Mouse (Mus musculus) 3T3-L1 (cell line): ENCODE measurements at regions not wholly inside any gene's neighbourhood (a gene's known extent, or its start where the extent isn't known, plus 50 kb on each side); places are given as distances from the start of the nearest gene placed in this dataset.

Source experiments
- DNase-seq: peaks from one replicate; pipeline ENCODE4 v3.0.0-alpha.2; 2015; ENCODE audit warnings: low read depth, low spot score

DNA sequence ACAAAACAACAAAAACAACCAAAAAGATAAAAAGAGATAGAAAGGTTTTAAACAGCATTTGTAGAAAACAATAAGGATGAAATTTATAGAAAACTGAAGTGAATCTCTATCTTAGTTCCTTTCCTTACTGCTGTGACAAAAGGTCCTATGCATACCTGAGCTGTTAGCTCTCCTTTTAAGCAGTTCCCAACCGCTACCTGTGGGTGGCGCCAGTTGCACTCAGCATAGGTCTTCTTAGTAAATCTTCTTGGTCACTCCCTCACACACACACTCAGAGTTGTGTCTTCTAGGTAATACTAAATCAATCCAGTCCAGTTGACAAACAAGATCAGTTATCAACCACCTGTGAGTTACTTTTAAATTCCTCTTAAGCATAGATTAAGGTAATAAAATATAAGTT lies 355.5 kb upstream of the Prkcq start:
- no peak for DNase-seq

DNA sequence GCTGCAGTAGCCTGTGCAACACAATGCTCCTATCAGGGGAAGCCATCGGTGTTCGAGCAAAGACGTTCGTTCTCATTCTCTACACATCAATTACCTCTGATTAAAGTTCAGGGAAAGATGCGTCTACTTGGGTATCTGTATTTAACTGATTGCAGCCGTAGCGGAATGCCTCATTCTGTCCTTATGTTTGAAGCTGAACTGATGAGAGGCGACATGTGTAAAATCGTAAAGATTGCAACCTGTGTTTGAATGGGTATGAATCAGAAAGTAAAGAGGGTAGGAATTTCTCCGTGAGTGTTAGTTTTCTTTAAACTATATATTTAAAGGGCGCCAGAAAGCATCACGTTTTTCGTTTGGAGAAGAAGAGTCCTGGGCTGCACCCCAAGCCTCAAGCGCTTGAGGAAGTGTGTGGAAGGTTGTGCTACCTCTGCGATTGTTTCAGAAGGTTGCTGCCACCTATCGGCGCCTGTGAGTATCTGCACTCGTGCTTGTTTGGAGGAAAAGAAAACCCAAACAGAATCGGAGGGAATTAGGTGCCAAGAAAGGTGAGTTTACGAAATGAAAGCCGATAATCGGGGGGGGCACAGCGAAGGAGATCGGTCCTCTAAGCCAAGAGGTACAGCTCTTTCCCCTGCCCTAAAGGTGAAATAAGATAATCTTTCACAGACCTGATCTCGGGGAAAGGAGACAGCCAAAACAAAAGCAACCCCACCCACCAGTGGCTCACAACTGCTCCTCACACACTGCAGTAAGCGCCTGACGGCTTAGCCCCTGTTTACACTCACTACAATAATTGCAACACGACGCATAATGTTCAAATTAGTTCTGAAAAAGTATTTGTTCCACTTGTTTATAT lies 346.4 kb upstream of the Prkcq start:
- peak; percentile 68 for DNase-seq

DNA sequence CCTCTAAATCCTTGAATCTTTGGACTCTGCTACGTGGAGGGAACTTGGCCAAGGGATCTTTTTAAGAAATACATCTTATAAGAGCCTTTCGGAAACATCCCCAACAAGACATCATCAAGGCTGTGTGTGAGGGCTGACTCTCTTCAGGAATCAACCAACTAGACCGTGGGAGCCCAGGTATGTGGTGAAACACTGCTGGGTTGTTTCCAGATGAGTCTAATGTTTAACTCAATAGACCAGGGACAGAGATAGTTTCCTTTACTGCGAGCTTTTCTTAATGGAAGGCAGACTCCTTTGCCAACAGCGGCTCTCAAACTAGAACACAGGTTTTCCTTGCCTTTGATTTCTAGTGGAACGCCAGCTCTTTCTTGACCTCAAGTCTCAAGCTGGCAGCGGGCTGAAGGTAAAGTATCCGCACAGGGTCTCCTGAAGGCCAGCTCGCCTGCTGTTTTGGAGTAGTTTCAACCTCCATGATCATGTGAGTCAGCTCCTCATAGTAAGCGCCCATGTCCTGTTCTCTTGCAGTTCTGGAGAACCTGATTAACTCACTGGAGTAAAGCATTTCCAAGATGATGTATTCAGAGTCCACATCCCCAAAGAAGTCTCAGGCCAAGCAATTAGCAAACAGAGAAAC lies 345.7 kb upstream of the Prkcq start:
- DNase-seq: no peak

DNA sequence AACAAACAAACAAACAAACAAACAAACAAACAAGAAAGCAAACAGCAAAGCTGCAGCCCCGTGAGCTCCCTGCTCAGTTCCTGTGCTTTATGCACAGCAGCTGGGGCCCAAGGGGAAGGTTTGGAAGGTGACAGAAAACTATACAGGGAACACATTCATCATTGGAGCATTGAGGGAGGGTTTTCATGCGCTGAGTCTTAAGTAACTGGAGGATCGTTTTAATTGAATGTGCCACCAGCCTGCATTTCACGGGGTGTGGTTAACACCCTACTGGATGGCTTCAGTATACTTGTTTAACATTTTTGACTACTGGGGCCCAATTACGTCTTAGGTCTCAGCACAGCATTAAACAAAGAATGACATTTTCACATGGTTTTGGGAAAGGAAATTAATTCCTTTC lies 331.9 kb upstream of the Prkcq start:
- no peak for DNase-seq

DNA sequence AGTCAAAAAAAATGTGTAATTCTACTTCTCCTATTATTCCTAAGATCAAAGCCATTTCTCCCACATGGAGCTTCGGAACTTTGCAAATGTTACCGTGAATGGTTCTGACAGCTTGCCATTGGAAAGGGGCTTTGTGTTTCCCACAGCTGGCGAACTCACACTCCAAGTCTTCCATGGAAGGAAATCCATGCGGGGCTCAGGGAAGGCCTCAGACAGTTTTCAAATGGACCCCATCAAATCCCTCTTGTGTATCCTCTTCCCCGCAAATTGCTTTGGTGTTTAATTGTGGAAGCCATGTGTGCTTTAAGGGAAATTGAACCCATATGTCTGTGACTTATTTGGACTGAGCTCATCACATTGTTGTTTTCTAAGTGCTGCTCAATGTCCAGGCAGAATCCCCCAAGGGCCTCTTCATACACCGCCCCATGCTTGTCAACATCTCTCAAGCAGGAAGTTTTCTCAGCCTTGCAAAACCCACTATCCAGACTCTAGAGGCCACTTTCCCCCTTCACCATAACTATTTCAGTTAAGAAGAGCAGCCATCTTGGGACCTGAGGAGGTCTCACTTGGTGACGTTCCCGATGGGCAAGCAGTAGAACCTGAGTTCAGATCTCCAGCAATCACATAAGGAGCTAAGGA lies 310.1 kb upstream of the Prkcq start:
- no peak for DNase-seq

DNA sequence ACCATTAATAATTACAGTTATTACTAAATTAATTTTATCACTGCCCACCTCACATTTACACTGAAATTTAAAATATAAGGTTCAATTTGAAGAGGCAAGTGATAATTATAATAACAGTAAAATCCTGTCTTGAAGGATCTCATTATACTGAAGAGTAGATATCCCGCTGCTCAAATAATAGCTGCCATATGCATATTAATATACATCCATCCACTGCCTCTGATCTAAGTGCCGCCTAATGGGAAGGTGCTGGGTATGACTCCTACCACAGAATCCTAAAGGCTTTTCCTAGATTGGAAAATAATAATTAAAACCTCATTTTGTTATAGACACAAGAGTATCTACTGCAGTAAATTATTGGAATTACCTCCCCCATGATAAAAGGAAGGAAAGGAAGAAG lies 307.5 kb upstream of the Prkcq start:
- DNase-seq: no peak

DNA sequence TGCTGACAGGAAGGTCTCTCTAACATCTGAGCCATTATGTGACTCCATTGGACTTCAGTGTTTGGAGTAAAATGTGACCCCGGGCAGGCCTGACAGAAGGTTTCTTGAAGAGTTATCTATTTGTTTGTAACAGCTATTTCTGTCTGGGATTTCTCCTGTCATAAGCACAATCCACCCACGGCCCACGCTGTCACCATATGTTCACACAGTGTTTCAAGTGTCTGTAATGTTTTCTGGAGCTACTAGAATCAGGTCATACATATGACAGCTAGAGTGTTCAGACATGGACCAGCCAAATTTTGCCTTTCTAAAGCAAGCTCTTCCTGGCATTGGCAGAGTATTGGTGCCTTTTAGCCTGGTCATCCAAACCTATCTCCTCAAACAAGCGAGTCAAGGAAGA lies 297.6 kb upstream of the Prkcq start:
- no peak for DNase-seq

DNA sequence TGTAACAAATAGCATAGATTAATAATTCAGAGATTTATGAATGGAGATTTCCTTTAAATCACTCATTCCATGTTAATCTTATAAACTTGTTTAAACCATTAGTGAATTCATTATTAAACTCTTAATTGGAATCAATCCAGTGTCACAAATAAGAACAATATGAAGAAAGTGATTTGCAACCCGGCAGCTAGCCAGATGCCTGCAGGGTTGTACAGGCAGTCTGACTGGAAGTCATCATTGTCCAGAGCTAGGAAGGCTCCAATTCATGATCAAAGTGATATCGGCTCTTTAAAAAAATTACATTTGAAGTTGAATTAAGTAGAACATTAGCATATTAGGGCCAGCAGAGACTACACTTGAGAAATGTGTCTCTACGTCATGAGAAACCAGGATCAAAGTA lies 270.0 kb upstream of the Prkcq start:
- DNase-seq: no peak

DNA sequence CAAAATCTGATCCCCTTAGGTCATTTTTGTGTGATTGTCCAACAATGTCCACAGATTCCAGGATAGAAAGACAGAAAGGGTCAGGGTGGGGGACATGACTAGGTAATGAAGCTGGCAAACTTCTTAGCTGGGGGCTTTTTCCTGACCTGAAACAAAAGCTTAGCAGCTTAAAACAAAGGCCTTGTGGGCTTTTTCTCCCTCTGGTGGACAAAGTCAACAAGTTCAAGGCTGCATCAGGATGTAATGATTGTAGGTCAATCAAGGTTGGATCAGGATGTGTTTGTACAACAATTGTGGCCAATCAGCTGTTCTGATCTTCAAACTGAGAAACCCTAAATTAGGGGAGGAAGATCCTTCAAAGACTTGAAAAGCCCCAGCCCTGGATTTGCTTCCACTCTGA lies 252.0 kb upstream of the Prkcq start:
- DNase-seq: peak; percentile 9

DNA sequence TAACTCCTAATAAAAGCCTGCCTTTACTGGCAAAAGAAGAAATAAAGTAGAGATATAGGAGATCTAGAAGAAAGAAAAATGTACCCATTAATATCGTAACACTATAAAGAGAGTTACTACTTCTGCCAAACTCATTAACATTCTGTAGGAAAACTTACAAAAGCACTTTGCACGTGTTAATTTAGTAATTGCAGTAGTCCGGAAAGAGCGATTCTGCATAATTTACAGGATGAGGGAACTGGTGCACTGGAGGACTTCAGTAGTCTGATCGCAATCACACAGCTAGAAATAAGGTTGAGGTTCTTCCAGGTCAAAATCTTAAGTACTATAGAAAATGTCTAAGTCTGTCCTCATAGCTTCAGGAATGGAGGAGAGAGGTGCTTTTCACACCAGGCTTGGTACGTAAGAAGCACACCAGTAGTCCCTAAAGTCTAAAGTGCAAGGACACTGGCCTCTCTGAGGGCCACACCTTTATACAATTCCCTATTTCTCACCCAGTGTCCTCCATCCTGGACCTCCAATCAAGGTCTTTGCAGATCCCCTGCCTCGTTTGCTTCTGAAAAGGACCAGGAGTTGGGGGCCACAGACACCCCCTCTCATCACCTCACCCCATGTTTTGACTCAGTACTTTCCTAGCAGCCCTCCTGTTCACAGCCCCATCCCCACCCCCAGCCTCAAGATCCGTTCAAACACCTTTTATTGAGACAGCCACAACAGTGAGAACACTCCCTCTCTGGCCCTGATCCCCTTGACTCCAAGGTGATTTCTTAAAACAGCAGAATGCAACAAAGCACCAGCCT lies 251.0 kb upstream of the Prkcq start:
- DNase-seq: no peak

DNA sequence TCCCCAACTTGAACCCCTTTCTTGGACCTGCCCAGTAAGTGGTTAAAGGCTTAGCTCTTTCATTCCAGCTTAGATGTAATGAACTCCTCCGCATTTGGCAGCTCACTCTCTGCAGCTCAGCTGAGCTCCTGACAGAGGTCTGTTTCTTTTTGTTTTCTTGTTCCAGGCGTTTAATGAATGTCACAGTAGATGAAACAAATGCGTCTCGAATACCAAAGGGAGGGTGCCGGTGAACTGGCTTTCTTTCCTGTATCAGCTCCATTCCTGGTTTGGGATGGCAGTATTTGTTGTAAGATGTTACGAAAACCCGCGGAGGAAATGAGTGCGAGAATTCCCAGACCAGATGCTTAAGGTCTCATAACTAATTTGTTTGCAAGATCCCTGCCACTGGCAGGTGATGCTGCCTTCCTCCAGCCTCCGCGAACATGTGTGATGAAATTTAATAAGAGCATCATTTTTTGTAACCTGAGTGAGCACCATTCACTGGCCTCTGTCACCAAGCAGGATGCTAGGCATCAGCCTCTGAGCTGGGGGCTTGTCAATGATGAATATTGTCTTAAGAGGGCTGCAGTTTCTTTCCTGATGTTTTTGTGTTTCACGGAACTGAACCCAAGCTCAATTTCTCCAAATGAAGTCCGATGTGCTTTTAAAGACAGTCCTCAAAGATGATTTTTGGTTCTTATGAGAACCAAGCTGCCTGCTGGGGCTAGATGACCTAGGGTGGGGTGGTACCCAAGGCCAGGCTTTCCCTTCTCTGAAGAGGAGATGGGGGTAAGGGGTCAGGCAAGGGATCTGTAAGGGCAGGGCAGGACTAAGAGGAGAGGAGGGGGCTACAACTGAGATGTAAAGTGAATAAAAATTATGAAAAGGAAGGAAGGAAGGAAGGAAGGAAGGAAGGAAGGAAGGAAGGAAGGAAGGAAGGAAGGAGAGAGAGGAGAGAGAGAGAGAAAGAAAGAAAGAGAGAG lies 250.1 kb upstream of the Prkcq start:
- DNase-seq: no peak

DNA sequence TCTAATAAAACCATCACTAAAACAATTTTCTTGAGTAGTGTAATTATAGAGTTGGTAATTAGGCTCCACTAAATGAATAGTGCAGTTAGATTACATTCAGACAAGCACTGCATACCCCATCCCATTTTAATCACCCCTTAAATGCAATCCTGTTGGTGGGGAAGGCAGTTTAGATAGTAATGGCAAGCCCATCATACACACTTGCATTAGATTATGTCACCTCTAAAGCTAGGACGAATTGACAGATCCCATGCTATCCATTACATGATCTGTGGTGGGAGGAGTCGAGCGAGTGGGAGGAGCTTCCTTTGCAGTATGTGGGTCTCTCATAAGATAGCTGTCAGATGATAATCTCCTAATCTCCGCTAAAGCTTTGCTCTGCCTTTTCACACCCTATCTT lies 247.9 kb upstream of the Prkcq start:
- no peak for DNase-seq

DNA sequence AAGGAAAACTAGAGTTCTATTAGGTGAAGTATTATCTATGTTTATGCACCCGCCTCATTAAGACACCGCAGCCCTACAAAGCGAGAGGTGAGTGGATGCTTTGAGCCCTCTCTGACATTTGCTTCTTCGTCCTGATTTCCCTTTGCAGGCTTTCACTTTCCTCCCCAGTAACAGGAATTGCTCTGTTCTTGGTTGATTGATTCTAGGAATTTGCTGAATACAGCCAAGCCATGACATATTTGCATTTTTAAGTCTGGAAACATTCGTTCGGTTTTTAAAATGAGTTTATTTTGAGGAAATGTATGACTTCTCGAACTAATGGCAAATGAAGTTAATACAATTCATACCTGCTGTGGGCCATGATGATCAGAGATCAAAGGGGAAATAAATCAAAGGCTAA lies 246.5 kb upstream of the Prkcq start:
- no peak for DNase-seq

DNA sequence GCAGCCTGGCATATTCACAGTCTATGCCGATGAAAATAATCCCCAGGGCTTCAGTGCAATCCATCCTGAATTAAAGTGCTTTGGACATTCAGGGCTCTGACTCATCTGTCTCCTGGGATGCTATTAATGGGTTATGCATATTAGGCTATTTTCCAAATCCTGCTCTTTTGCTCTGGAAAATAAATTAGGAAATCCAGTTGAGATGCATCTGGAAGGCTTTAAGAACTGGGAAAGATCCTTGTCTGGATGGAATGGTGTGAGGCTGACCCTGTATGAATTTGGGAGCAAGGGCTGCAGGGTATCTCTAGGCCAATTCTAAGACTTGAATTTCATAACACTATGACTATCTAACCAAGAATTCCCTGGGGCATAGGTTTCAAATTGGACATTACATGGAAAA lies 234.5 kb upstream of the Prkcq start:
- DNase-seq: peak; percentile 1

DNA sequence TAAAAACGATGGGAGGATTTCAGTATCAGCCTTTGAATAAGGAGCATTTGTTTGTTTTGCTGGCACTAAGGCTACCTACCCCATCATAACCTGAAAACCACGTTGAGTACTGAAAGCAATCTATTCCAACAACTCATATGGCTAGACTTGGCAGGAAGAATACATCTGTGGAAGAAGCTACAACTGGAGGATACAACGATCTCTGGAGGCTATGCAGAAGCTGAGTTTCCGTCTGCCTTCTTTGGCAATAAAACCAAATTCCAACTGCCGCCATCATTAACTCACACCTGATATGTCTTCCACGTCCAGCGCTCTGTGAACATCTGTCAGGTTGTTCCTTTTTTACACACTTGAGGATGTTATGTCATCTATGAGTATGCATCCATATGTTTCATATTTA lies 206.7 kb upstream of the Prkcq start:
- DNase-seq: no peak

DNA sequence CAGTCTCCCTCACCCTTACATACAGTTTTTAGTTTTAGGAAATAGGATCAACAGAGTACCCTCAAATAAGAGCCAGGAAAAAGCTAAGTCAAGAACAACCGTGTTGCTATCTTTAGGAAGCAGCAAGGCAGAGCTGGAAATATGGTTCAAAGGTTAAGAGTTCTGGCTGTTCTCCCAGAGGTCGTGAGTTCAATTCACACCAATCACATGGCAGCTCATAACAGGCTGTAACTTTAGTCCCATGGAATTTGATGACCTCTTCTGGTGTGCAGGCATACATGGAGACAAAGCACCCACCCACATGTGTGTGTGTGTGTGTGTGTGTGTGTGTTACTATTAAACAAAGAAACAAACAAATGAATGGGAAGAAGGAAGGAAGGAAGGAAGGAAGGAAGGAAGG lies 205.0 kb upstream of the Prkcq start:
- no peak for DNase-seq

DNA sequence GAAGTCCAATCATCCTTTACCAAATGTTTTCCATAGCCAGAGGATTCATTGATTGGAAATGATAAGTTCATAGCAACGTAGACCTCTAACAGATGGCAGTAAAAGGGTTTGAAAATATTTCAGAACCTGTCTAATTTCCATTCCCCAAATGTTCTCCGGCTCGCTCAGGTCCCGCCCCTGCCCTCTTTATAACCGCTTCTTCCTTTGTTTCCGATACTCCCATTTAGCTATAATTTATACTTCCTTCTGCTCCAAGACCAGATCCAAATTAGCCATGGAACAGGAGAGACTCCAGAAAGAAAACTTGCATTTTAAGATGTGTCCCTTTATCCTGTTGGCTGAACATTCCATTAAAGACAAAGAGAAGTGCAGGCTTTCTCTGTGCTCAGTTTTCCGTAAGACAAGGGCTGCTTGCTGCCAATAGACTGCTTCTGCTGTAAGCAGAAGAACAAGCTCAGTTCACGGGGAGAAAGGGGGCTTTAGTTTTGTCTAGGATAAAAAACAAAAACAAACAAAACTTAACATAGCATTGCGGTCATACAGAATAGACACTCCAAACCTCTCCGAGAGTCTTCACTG lies 202.7 kb upstream of the Prkcq start:
- no peak for DNase-seq

DNA sequence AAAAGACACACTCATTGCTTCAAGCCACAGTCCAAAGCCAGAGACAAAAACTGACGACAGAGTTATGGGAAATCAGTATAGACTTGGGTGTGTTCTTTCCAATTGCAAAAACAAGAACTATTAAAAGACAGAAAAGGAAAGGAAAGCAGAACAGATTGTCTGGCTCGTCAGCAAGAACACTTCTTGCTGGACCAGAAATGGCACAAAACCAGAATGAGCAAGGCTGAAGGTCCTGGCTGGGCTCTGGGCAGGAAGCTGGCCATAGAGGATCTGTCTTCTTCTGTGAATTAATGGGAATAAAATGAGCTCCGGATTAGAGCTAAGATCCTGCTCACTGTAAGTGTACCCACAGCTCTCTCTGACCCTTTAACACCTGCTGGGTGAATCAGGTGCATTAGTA lies 199.9 kb upstream of the Prkcq start:
- DNase-seq: no peak

DNA sequence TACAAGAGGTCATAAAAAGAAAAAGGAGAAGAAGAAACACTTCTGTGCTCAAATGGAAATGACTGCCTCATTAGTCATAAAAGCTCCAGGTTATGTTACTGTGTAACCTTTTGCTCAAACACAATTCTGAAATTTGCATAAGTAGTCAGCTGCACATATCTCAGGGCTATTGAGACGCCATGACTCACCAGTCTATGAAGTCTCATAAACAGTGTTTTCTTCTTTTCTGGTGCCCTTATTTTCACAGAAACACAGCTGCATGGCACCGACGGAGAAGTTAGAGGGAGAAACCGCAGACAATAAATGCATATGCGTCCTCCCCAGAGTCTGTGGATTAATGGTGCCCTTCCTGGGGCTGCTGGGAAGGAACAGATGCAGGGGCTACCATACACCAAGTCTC lies 193.1 kb upstream of the Prkcq start:
- no peak for DNase-seq

DNA sequence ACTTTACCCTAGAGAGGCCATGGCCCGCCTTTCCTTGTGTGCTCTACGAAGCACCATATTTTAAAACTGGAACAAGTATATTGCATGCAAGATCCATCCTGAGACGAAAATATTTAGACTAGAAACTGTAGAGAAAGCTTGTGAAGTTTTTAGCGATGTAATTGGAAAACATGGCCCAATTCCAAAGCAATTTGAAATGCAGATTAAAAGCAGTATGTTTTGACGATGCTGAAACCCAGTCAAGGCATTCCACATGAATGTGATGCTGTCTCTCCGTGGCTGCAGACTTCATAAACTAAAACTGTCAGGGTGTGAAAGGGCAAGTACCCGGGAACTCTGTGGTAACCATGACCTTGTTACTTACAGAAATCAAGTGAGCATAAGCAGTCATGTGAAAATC lies 185.8 kb upstream of the Prkcq start:
- no peak for DNase-seq
